In genomic region chr1:21014463-21014862, GRCm38 (mm10) we compare ENCODE assay signal across 8 mouse cellular contexts.
A peak's percentile ranks its signal among the peaks of the same experiment; 100 is the strongest.
DNase-seq lines count a peak whose midpoint lies in the region; ATAC-seq lines count a peak whose summit lies in the region.

No protein-coding gene starts in this region.

- H3K4me2 ChIP-seq in midbrain, embryonic 13.5 days (replicated peaks): no peak overlapping the region

- DNase-seq in MN1 (ENCODE audit: low spot score): peak; percentile 89
- DNase-seq in adrenal gland, adult 8-10 months: peak; percentile 88
- peak; percentile 85 for DNase-seq in heart, adult 9 months (ENCODE audit: low spot score in 2 of 2)
- DNase-seq in kidney, postnatal 36 days: peak; percentile 24 to 41
- DNase-seq in ovary, postnatal 36 days (ENCODE audit: low spot score): peak; percentile 60
- no peak for DNase-seq in spleen, adult 12 weeks (ENCODE audit: low spot score)
- DNase-seq in cerebellum, postnatal 36 days: no peak

- no peak overlapping the region for H3K4me3 ChIP-seq in midbrain, embryonic 13.5 days (replicated peaks)

- H3K9ac ChIP-seq in midbrain, embryonic 13.5 days (replicated peaks): no peak overlapping the region

- peaks cover 7% of the 10 kb centered on the region; the same call in 1 of the 2 replicates for H3K36me3 ChIP-seq in midbrain, embryonic 13.5 days

- H3K9me3 ChIP-seq in midbrain, embryonic 13.5 days: no peaks in the 10 kb centered on the region

- ATAC-seq in midbrain, embryonic 13.5 days: no peak

- H3K4me1 ChIP-seq in midbrain, embryonic 13.5 days (replicated peaks): no peaks in the 10 kb centered on the region

- H3K27me3 ChIP-seq in midbrain, embryonic 13.5 days: no peaks in the 10 kb centered on the region

- H3K27ac ChIP-seq in midbrain, embryonic 13.5 days: no peak overlapping the region

- WGBS in midbrain, embryonic 13.5 days: 81% methylated on average over 8 of the region's 8 CpGs

Comparison
In these comparisons a context has a peak if more than half of its experiments do, and no peak if none do; other contexts are left out.
1. DNase-seq: peak in MN1 (single experiment), adrenal gland, adult 8-10 months (single experiment), heart, adult 9 months (2 of 2), kidney, postnatal 36 days (2 of 2) and ovary, postnatal 36 days (single experiment); none in spleen, adult 12 weeks (single experiment) and cerebellum, postnatal 36 days (0 of 2).